Mouse (Mus musculus) heart, postnatal 25 days (tissue): ENCODE results near the gene Atp6v1e1. TPM values are rescaled to one million over a fixed set of nuclear protein-coding genes. Genes with fewer than 3 reads are reported as not detected.
"Not testable (repeated sequence)": the region's sequence is repeated elsewhere in the genome, so short reads cannot be mapped to it uniquely, and the experiment has no call there.

Experiments used
- DNase-seq: peaks from one replicate; pipeline ENCODE4 v3.0.0; 2022; ENCODE audit warnings: low spot score
- intact Hi-C: fragments of 180-260 bp; cut with DNase I; formaldehyde crosslinking; loops from one replicate; pipeline ENCODE4 v1.15.1; 2025
- total RNA-seq, 2 experiments: library from RNA; stranded (reverse); gene quantifications; 2 replicates each; pipeline ENCODE4 v1.2.3; 2021

The Atp6v1e1 gene
- 100 to 1,000 TPM; 136 to 153 TPM for total RNA-seq

- DNase-seq, result peak; percentile 88
- intact Hi-C loops, result no loop called here
Measured at GRCm38 (mm10) chr6:120822307-120822928, at the start of gene Atp6v1e1. Gene Atp6v1e1 (minus strand): TSS chr6:120822793.

- no peak for DNase-seq
- intact Hi-C loops, result no loop called here
Measured at GRCm38 (mm10) chr6:120871286-120871685, 48.7 kb upstream of the Atp6v1e1 start.

GRCm38 (mm10) chr6:120868824-120869223 is 46.2 kb upstream of the Atp6v1e1 start:
- DNase-seq, result no peak

GRCm38 (mm10) chr6:120866051-120866814 is 43.6 kb upstream of the Atp6v1e1 start:
- DNase-seq, result no peak
- intact Hi-C loops, result no loop called here

More at GRCm38 (mm10) chr6:120868824-120869223, 46.2 kb upstream of the Atp6v1e1 start:
- intact Hi-C loops, result no loop called here

- intact Hi-C loops, result no loop called here
- DNase-seq, result no peak
Measured at GRCm38 (mm10) chr6:120860079-120860478, 37.5 kb upstream of the Atp6v1e1 start.

GRCm38 (mm10) chr6:120858217-120858711 is 35.7 kb upstream of the Atp6v1e1 start:
- intact Hi-C loops, result no loop called here
- DNase-seq, result no peak

- peak; percentile 12 for DNase-seq
- intact Hi-C loops, result no loop called here
Measured at GRCm38 (mm10) chr6:120854413-120854812, 31.8 kb upstream of the Atp6v1e1 start.

GRCm38 (mm10) chr6:120850720-120851119 is 28.1 kb upstream of the Atp6v1e1 start:
- intact Hi-C loops, DNase-seq: not testable (repeated sequence)

- DNase-seq, result no peak
- intact Hi-C loops, result no loop called here
Measured at GRCm38 (mm10) chr6:120841754-120842153, 19.2 kb upstream of the Atp6v1e1 start.

- intact Hi-C loops, result no loop called here
- DNase-seq, result no peak
Measured at GRCm38 (mm10) chr6:120840258-120840657, 17.7 kb upstream of the Atp6v1e1 start.

- DNase-seq, result no peak
- intact Hi-C loops, result no loop called here
Measured at GRCm38 (mm10) chr6:120837152-120837530, 14.5 kb upstream of the Atp6v1e1 start.

GRCm38 (mm10) chr6:120836389-120837151 is 14.0 kb upstream of the Atp6v1e1 start:
- DNase-seq, result no peak
- intact Hi-C loops, result no loop called here

GRCm38 (mm10) chr6:120835474-120836374 is 13.1 kb upstream of the Atp6v1e1 start, which contains the start of gene Bcl2l13:
Gene Bcl2l13 (plus strand): TSS chr6:120836212.
- peak; percentile 93 for DNase-seq
- intact Hi-C loops, result no loop called here

GRCm38 (mm10) chr6:120834766-120835321 is 12.3 kb upstream of the Atp6v1e1 start:
- intact Hi-C loops, result no loop called here
- DNase-seq, result no peak

- DNase-seq, result no peak
- intact Hi-C loops, result no loop called here
Measured at GRCm38 (mm10) chr6:120832097-120832496, 9.5 kb upstream of the Atp6v1e1 start.

- intact Hi-C loops, result no loop called here
- DNase-seq, result no peak
Measured at GRCm38 (mm10) chr6:120830866-120831608, 8.4 kb upstream of the Atp6v1e1 start.

- intact Hi-C loops, result no loop called here
- no peak for DNase-seq
Measured at GRCm38 (mm10) chr6:120830056-120830455, 7.5 kb upstream of the Atp6v1e1 start.

GRCm38 (mm10) chr6:120822937-120823614 is 483 bp upstream of the Atp6v1e1 start:
- DNase-seq, result no peak
- intact Hi-C loops, result no loop called here
